Mouse (Mus musculus) layer of hippocampus, postnatal 10 days (tissue): ENCODE results near the gene Gnl2. TPM values are rescaled to one million over a fixed set of nuclear protein-coding genes. Genes with fewer than 3 reads are reported as not detected.

Experiments used
- DNase-seq, 2 experiments: peaks; one replicate each; pipeline ENCODE4 v3.0.0; 2021; ENCODE audit warnings: low spot score in 2 of 2
- total RNA-seq, 2 experiments: library from RNA; stranded (reverse); gene quantifications; 2 replicates each; pipeline ENCODE4 v1.2.3; 2021

Gene Gnl2
- total RNA-seq, 2 experiments from 2014 or later = 73.5 to 74.9 TPM

- DNase-seq = peak; percentile 94 to 97
These were observed 68.3 kb downstream of the Gnl2 start, which contains the start of gene Meaf6 for GRCm38 (mm10) chr4:125084403-125085345. Meaf6 (plus strand) TSS chr4:125085134.

- no peak for DNase-seq
These were observed 69.0 kb downstream of the Gnl2 start for GRCm38 (mm10) chr4:125085346-125085841.

- no peak for DNase-seq
These were observed 76.6 kb downstream of the Gnl2 start for GRCm38 (mm10) chr4:125093031-125093430.

DNA sequence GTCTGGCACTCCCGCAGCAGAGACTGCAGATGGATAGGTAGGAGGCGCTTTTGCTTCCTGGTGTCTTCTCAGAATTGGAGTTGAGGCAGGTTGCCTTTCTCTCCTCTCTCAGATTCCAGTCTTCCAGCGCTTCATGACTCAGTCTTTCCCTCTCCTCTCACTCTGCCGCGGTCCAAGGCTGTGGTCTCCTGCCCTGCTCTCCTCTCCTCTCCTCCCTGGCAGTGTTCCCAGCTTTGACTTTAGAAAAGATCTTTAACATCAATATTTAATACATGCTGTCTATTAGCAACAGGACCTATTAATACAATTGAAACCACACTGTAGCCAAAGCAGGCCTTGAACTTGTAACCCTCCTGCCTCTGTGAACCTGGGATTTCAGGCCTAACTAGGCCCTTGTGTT, 79.7 kb downstream of the Gnl2 start:
- no peak for DNase-seq

GRCm38 (mm10) chr4:125097412-125097811, 81.0 kb downstream of the Gnl2 start:
- DNase-seq = no peak

DNA sequence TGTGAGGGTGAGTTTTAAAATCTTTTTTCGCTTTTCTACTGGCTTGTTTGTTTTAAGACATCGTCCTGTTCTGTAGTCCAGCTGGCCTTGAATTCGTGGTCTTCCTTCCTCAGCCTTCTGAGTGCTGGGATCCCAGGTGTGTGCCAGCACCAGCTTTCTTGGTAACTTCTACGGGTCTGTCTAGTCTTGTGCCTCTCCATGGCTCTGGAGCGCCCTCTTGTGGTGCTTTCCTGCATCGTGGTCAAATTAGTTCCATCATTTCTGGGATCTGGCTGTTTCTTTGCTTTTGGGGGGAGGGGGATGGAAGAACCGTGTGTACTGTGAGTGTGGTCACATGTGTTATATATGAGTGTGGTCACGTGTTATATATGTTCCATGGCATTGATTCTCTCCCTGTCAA, 83.1 kb downstream of the Gnl2 start:
- peak; percentile 91 to 92 for DNase-seq

- no peak for DNase-seq
These were observed 84.9 kb downstream of the Gnl2 start for GRCm38 (mm10) chr4:125101334-125101733.

Other genes starting within 250 kb of the Gnl2 start
- gene Mtf1, start 214.5 kb upstream of the Gnl2 start, total RNA-seq = 10 to 100 TPM; 20.6 to 24.1 TPM
- 10 to 100 TPM; 24.5 to 26.6 TPM for gene Yrdc, start 165.9 kb upstream of the Gnl2 start, total RNA-seq
- 100 to 1,000 TPM; 107 to 115 TPM for gene 1110065P20Rik, start 165.4 kb upstream of the Gnl2 start, total RNA-seq
- 10 to 100 TPM; 43.5 to 48.3 TPM for gene Maneal, start 154.4 kb upstream of the Gnl2 start, total RNA-seq
- 10 to 100 TPM; 12.8 to 16.9 TPM for gene Epha10, start 135.7 kb upstream of the Gnl2 start, total RNA-seq
- gene 9930104L06Rik, start 79.5 kb upstream of the Gnl2 start, total RNA-seq = 10 to 100 TPM; 19.0 to 21.8 TPM
- gene Cdca8, start 77.3 kb upstream of the Gnl2 start, total RNA-seq = 1 to 10 TPM; 5.4 to 6.2 TPM
- gene Rspo1, start 30.2 kb upstream of the Gnl2 start, total RNA-seq = 10 to 100 TPM; 13.7 to 16.4 TPM
- gene Dnali1, start 49.1 kb downstream of the Gnl2 start, total RNA-seq = 1 to 10 TPM; 1.4 to 1.6 TPM
- gene Snip1, start 50.1 kb downstream of the Gnl2 start, total RNA-seq = 10 to 100 TPM; 12.9 TPM
- 100 to 1,000 TPM; 130 to 134 TPM for gene Meaf6, start 68.5 kb downstream of the Gnl2 start, total RNA-seq
- under 1 TPM; 0.42 to 0.80 TPM for gene Zc3h12a, start 111.3 kb downstream of the Gnl2 start, total RNA-seq